Mouse (Mus musculus) MEL (cell line): ENCODE results near the gene Gm20431. TPM values are rescaled to one million over a fixed set of nuclear protein-coding genes. Genes with fewer than 3 reads are reported as not detected.
"Not testable (repeated sequence)": the region's sequence is repeated elsewhere in the genome, so short reads cannot be mapped to it uniquely, and the experiment has no call there.

Experiments
- DNase-seq: peaks from one replicate; pipeline ENCODE4 v3.0.0; 2011; ENCODE audit warnings: low read depth, low spot score
- H3K27ac ChIP-seq: 2 replicates; pipeline ENCODE4 v1.5.1; 2012; ENCODE audit warnings: low read depth, mild to moderate bottlenecking, control low read depth, low read length, moderate library complexity; ENCODE audit not compliant: control insufficient read depth
- H3K27me3 ChIP-seq, 2 experiments: fragments of 150-350 bp in 1 of 2; sonication (generic) in 1 of 2; 2 replicates each; pipeline ENCODE4 v1.6.1; 2012; ENCODE audit warnings: low read length in 2 of 2, mild to moderate bottlenecking in 2 of 2, improper control_type of control experiment in 1 of 2, moderate library complexity in 1 of 2; ENCODE audit not compliant: insufficient read depth in 2 of 2, control insufficient read depth in 1 of 2
- H3K36me3 ChIP-seq, 2 experiments: 2 replicates each; pipeline ENCODE4 v1.6.1; 2012 to 2014; ENCODE audit warnings: low read length in 2 of 2, improper control_type of control experiment in 1 of 2, inconsistent platforms in 1 of 2, mild to moderate bottlenecking in 1 of 2; ENCODE audit not compliant: insufficient read depth in 2 of 2, control insufficient read depth in 1 of 2
- H3K4me1 ChIP-seq, 2 experiments: fragments of 150-350 bp in 1 of 2; sonication (generic) in 1 of 2; 2 replicates each; pipeline ENCODE4 v1.6.1; 2012; ENCODE audit warnings: low read length in 2 of 2, improper control_type of control experiment in 1 of 2, mild to moderate bottlenecking in 1 of 2; ENCODE audit not compliant: insufficient read depth in 2 of 2, control insufficient read depth in 1 of 2
- H3K4me3 ChIP-seq, 2 experiments: fragments of 150-350 bp in 1 of 2; sonication (generic) in 1 of 2; 2 replicates each; pipeline ENCODE4 v1.5.1; 2012; ENCODE audit warnings: low read depth in 2 of 2, low read length in 2 of 2, mild to moderate bottlenecking in 2 of 2, moderate library complexity in 2 of 2, control low read depth in 1 of 2, improper control_type of control experiment in 1 of 2; ENCODE audit not compliant: control insufficient read depth in 1 of 2, insufficient read depth in 1 of 2
- H3K79me2 ChIP-seq: 2 replicates; pipeline ENCODE4 v1.6.1; 2012; ENCODE audit warnings: mild to moderate bottlenecking, low read length, moderate library complexity; ENCODE audit not compliant: control insufficient read depth, poor library complexity, insufficient read depth
- H3K9ac ChIP-seq: 2 replicates; pipeline ENCODE4 v1.6.1; 2012; ENCODE audit warnings: low read depth, mild to moderate bottlenecking, control low read depth, low read length, moderate library complexity; ENCODE audit not compliant: control insufficient read depth, poor library complexity, severe bottlenecking
- H3K9me3 ChIP-seq: fragments of 150-350 bp; sonication (generic); replicated peaks from 2 replicates; pipeline ENCODE4 v1.6.1; 2012; ENCODE audit warnings: mild to moderate bottlenecking, low read length, improper control_type of control experiment, moderate library complexity; ENCODE audit not compliant: insufficient read depth
- BHLHE40 ChIP-seq: IDR thresholded peaks from 2 replicates; pipeline ENCODE4 v1.6.1; 2012; ENCODE audit warnings: low read depth, mild to moderate bottlenecking, inconsistent platforms, low read length, improper control_type of control experiment, borderline replicate concordance
- CHD1 ChIP-seq: IDR thresholded peaks from 2 replicates; pipeline ENCODE4 v1.6.1; 2012; ENCODE audit warnings: low read depth, mild to moderate bottlenecking, inconsistent platforms, low read length, improper control_type of control experiment
- CTCF ChIP-seq, 3 experiments: IDR thresholded peaks in 2 of 3; conservative IDR thresholded peaks in 1 of 3; 2 replicates each; pipeline ENCODE4 v1.5.1; 2011 to 2012; ENCODE audit warnings: low read length in 3 of 3, low read depth in 2 of 3, mild to moderate bottlenecking in 2 of 3, improper control_type of control experiment in 1 of 3, inconsistent platforms in 1 of 3, mixed read lengths in 1 of 3, moderate library complexity in 1 of 3; ENCODE audit not compliant: control insufficient read depth in 1 of 3, insufficient read depth in 1 of 3, poor library complexity in 1 of 3, severe bottlenecking in 1 of 3
- ETS1 ChIP-seq: IDR thresholded peaks from 2 replicates; pipeline ENCODE4 v1.6.1; 2012; ENCODE audit warnings: low read depth, mild to moderate bottlenecking, inconsistent platforms, low read length, improper control_type of control experiment, moderate library complexity
- GABPA ChIP-seq: IDR thresholded peaks from 2 replicates; pipeline ENCODE4 v1.6.1; 2012; ENCODE audit warnings: low read depth, mild to moderate bottlenecking, inconsistent platforms, low read length, improper control_type of control experiment, moderate library complexity
- GATA1 ChIP-seq: IDR thresholded peaks from 2 replicates; pipeline ENCODE4 v1.6.1; 2011; ENCODE audit warnings: low read depth, low read length, improper control_type of control experiment
- JUND ChIP-seq: IDR thresholded peaks from 2 replicates; pipeline ENCODE4 v1.6.1; 2011; ENCODE audit warnings: low read depth, mild to moderate bottlenecking, improper control_type of control experiment, low read length
- KAT2A ChIP-seq: conservative IDR thresholded peaks from 2 replicates; pipeline ENCODE4 v1.6.1; 2012; ENCODE audit warnings: low read depth, low read length, improper control_type of control experiment, inconsistent platforms
- MEF2A ChIP-seq: IDR thresholded peaks from 2 replicates; pipeline ENCODE4 v1.6.1; 2014; ENCODE audit warnings: low read depth, mild to moderate bottlenecking, inconsistent platforms, low read length, improper control_type of control experiment; ENCODE audit not compliant: poor library complexity, insufficient replicate concordance, severe bottlenecking; ENCODE audit errors: extremely low read depth
- MXI1 ChIP-seq: IDR thresholded peaks from 2 replicates; pipeline ENCODE4 v1.6.1; 2011; ENCODE audit warnings: mild to moderate bottlenecking, low read depth, low read length, improper control_type of control experiment
- NELFE ChIP-seq: IDR thresholded peaks from 2 replicates; pipeline ENCODE4 v1.6.1; 2011; ENCODE audit warnings: low read depth, low read length, improper control_type of control experiment
- POLR2AphosphoS2 ChIP-seq: IDR thresholded peaks from 2 replicates; pipeline ENCODE4 v1.6.1; 2011; ENCODE audit warnings: low read length, improper control_type of control experiment
- RAD21 ChIP-seq: IDR thresholded peaks from 2 replicates; pipeline ENCODE4 v1.6.1; 2011; ENCODE audit warnings: mild to moderate bottlenecking, low read depth, low read length, improper control_type of control experiment
- RCOR1 ChIP-seq: IDR thresholded peaks from 2 replicates; pipeline ENCODE4 v1.6.1; 2012; ENCODE audit warnings: low read depth, mild to moderate bottlenecking, inconsistent platforms, low read length, improper control_type of control experiment
- SMC3 ChIP-seq: IDR thresholded peaks from 2 replicates; pipeline ENCODE4 v1.6.1; 2011; ENCODE audit warnings: low read depth, low read length, improper control_type of control experiment
- USF1 ChIP-seq: IDR thresholded peaks from 2 replicates; pipeline ENCODE4 v1.6.1; 2014; ENCODE audit warnings: low read depth, mild to moderate bottlenecking, inconsistent platforms, low read length, improper control_type of control experiment, moderate library complexity
- USF2 ChIP-seq, 2 experiments: IDR thresholded peaks; 2 replicates each; pipeline ENCODE4 v1.6.1; 2011 to 2012; ENCODE audit warnings: improper control_type of control experiment in 2 of 2, low read length in 2 of 2, borderline replicate concordance in 1 of 2, inconsistent platforms in 1 of 2, low read depth in 1 of 2, mild to moderate bottlenecking in 1 of 2; ENCODE audit not compliant: insufficient read depth in 1 of 2
- ZKSCAN1 ChIP-seq: IDR thresholded peaks from 2 replicates; pipeline ENCODE4 v1.6.1; 2012; ENCODE audit warnings: low read depth, mild to moderate bottlenecking, inconsistent platforms, low read length, improper control_type of control experiment, moderate library complexity
- ZMIZ1 ChIP-seq: IDR thresholded peaks from 2 replicates; pipeline ENCODE4 v1.6.1; 2012; ENCODE audit warnings: low read depth, mild to moderate bottlenecking, inconsistent platforms, low read length, improper control_type of control experiment, moderate library complexity
- ZNF384 ChIP-seq: IDR thresholded peaks from 2 replicates; pipeline ENCODE4 v1.6.1; 2012; ENCODE audit warnings: low read depth, mild to moderate bottlenecking, inconsistent platforms, low read length, improper control_type of control experiment
- polyA plus RNA-seq, 2 experiments: library from polyadenylated mRNA; stranded (reverse) in 1 of 2; unstranded in 1 of 2; fragments of >175 nt in 1 of 2; fragments of >200 nt in 1 of 2; gene quantifications; 2 replicates each; pipeline versions ENCODE4 v1.2.1 to v1.2.4; 2012; ENCODE audit warnings: low replicate concordance in 2 of 2, low read depth in 1 of 2; ENCODE audit not compliant: insufficient read length in 2 of 2, insufficient read depth in 1 of 2, missing spikeins in 1 of 2
- total RNA-seq: library from RNA; depleted of rRNA; stranded (reverse); fragments of 300-350 nt; gene quantifications from 2 replicates; pipeline ENCODE4 v1.2.3, GENCODE M21; 2012

The Gm20431 gene
- total and polyA plus RNA-seq, 3 experiments: 5.9 to 8.1 TPM; not detected in 1

GRCm38 (mm10) chr2:167617034-167617433, 44.3 kb downstream of the Gm20431 start:
- DNase-seq: no peak
- no peak overlapping the region for H3K9ac ChIP-seq

GRCm38 (mm10) chr2:167613335-167613734, 48.0 kb downstream of the Gm20431 start:
- not testable (repeated sequence) for H3K79me2 ChIP-seq, H3K9me3 ChIP-seq, H3K4me1 ChIP-seq, DNase-seq, H3K27me3 ChIP-seq
- TF ChIP-seq SMC3 (peak; percentile 9; the same call in 1 of the 2 replicates), ZNF384 (0 out of 2 replicates have a peak, but pooled peaks have one; percentile 18), CTCF (IDR thresholded peaks at IDR 0.05 in 2 of 3, conservative IDR thresholded peaks at IDR 0.05 in 1 of 3; ENCODE audit: control insufficient read depth in 1 of 3, insufficient read depth in 1 of 3, low read depth in 2 of 3, low read length in 3 of 3, poor library complexity in 1 of 3, severe bottlenecking in 1 of 3) (peak; percentile 13 to 45 (median 14); a peak in 2 of 6 replicates), RAD21 (peak; percentile 9; the same call in 1 of the 2 replicates)
- TF ChIP-seq, all 39 proteins: peak for 4; not testable (repeated sequence) for 35
- H3K4me3 ChIP-seq, H3K27ac ChIP-seq, H3K9ac ChIP-seq: not testable (repeated sequence)
- peaks cover 0 to 19% of the 10 kb centered on the region in 2 experiments; a peak in 2 of 4 replicates for H3K36me3 ChIP-seq

More at GRCm38 (mm10) chr2:167617034-167617433, 44.3 kb downstream of the Gm20431 start:
- TF ChIP-seq MEF2A (no peak), USF2 (IDR thresholded peaks at IDR 0.05; ENCODE audit: borderline replicate concordance in 1 of 2, insufficient read depth in 1 of 2, low read depth in 1 of 2, low read length in 2 of 2) (no peak), ZNF384 (no peak), MXI1 (no peak), ZKSCAN1 (no peak), JUND (no peak), KAT2A (no peak), GABPA (no peak), BHLHE40 (no peak), POLR2AphosphoS2 (no peak), CHD1 (no peak), ETS1 (no peak), ZMIZ1 (no peak), USF1 (no peak), NELFE (no peak), GATA1 (no peak), RCOR1 (no peak)
- Histone ChIP-seq H3K4me1 (no peaks in the 10 kb centered on the region), H3K4me3 (no peak overlapping the region), H3K79me2 (peaks cover 31% of the 10 kb centered on the region), H3K36me3 (peaks cover 0 to 19% of the 10 kb centered on the region in 2 experiments; a peak in 2 of 4 replicates), H3K27me3 (no peaks in the 10 kb centered on the region), H3K9me3 (no peaks in the 10 kb centered on the region), H3K27ac (no peak overlapping the region)
